Mouse (Mus musculus): ENCODE measurements around the gene Cldn34b3. TPM values are rescaled to one million over a fixed set of nuclear protein-coding genes. Genes with fewer than 3 reads are reported as not detected.
"Not testable (repeated sequence)": the region's sequence is repeated elsewhere in the genome, so short reads cannot be mapped to it uniquely, and the experiment has no call there.

The Cldn34b3 gene
- not detected in 2 replicates for polyA plus RNA-seq (2012; rRNA removed)
- polyA plus RNA-seq (2014; fragmentation: Nextera tagmentation; extraction: Ambion mirVana) = not detected in 2 replicates

DNA sequence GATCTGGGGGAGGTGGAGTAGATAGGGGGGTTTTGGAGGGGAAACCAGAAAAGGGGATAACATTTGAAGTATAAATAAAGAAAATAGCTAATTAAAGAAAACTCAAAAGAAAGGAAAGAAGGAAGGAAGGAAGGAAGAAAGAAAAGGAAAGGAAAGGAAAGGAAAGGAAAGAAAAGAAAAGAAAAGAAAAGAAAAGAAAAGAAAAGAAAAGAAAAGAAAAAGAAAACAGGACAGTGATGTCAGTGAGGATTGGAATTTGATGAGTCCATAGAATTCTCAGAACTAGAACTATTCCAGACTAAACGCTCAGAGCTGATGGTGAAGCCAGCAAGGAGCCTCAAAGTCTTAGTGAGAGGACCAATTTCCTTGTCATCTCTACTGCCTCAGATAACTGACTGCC, at the start of gene Cldn34b3:
Gene Cldn34b3, plus strand, starts transcription at position 301 of the 400 bp plus-strand sequence.
- H3K36me3 ChIP-seq (ENCODE audit: control insufficient read depth, insufficient read depth, low read length); DNase-seq (ENCODE audit: low spot score); H3K4me1 ChIP-seq (ENCODE audit: control insufficient read depth, insufficient read depth, low read length); H3K9me3 ChIP-seq (ENCODE audit: control insufficient read depth, low read length); H3K4me3 ChIP-seq (replicated peaks; ENCODE audit: low read length); H3K27me3 ChIP-seq (ENCODE audit: control insufficient read depth, insufficient read depth, low read length); H3K9ac ChIP-seq (ENCODE audit: low read depth, low read length, severe bottlenecking); ATAC-seq (ENCODE audit: low FRiP score, low read depth); H3K4me2 ChIP-seq (replicated peaks; ENCODE audit: low read depth, low read length, severe bottlenecking); H3K27ac ChIP-seq (replicated peaks; ENCODE audit: low read depth, low read length): not testable (repeated sequence)
- WGBS = 86% methylated on average over 1 of the region's 1 CpGs

Other genes starting within 250 kb of the Cldn34b3 start
- not detected in 2 replicates for gene Cldn34b4, start 129.0 kb downstream of the Cldn34b3 start, polyA plus RNA-seq (2012; rRNA removed)
- gene Cldn34b4, start 129.0 kb downstream of the Cldn34b3 start, polyA plus RNA-seq (2014; fragmentation: Nextera tagmentation; extraction: Ambion mirVana) = not detected in 2 replicates

All from limb, embryonic 14.5 days (tissue).